Mouse (Mus musculus) midbrain, embryonic 14.5 days (tissue): ENCODE measurements at regions not wholly inside any gene's neighbourhood (a gene's known extent, or its start where the extent isn't known, plus 50 kb on each side); places are given as distances from the start of the nearest gene placed in this dataset.

Experiments used
- ATAC-seq: fragments of 200-750 bp; cut with Nextera tagmentation; 2 replicates; pipeline ENCODE4 v1.8.0; 2017; ENCODE audit warnings: moderate number of reproducible peaks, moderate library complexity; ENCODE audit not compliant: low FRiP score, low TSS enrichment
- DNase-seq: peaks from one replicate; pipeline ENCODE4 v3.0.0-alpha.2; 2015
- H3K27ac ChIP-seq: fragments of 300-500 bp; sonication (generic); replicated peaks from 2 replicates; pipeline ENCODE4 v1.5.1; 2014; ENCODE audit warnings: mild to moderate bottlenecking, low read depth, low read length, moderate library complexity
- H3K27me3 ChIP-seq: fragments of 300-500 bp; sonication (generic); 2 replicates; pipeline ENCODE4 v1.6.1; 2014; ENCODE audit warnings: low read length, control low read depth, mixed read lengths; ENCODE audit not compliant: control insufficient read depth, insufficient read depth
- H3K36me3 ChIP-seq: fragments of 300-500 bp; sonication (generic); 2 replicates; pipeline ENCODE4 v1.6.1; 2014; ENCODE audit warnings: low read length, control low read depth; ENCODE audit not compliant: control insufficient read depth, insufficient read depth
- H3K4me1 ChIP-seq: fragments of 300-500 bp; sonication (generic); 2 replicates; pipeline ENCODE4 v1.6.1; 2014; ENCODE audit warnings: mild to moderate bottlenecking, antibody characterized with exemption, low read length, control low read depth; ENCODE audit not compliant: control insufficient read depth, insufficient read depth
- H3K4me2 ChIP-seq: fragments of 300-500 bp; sonication (generic); 2 replicates; pipeline ENCODE4 v1.6.1; 2014; ENCODE audit warnings: mild to moderate bottlenecking, low read length, moderate library complexity
- H3K4me3 ChIP-seq: fragments of 300-500 bp; sonication (generic); replicated peaks from 2 replicates; pipeline ENCODE4 v1.5.1; 2014; ENCODE audit warnings: low read depth, low read length
- H3K9ac ChIP-seq: fragments of 300-500 bp; sonication (generic); replicated peaks from 2 replicates; pipeline ENCODE4 v1.6.1; 2014; ENCODE audit warnings: mild to moderate bottlenecking, low read length, moderate library complexity
- H3K9me3 ChIP-seq: fragments of 300-500 bp; sonication (generic); 2 replicates; pipeline ENCODE4 v1.6.1; 2016; ENCODE audit warnings: low read length, control low read depth, mixed read lengths; ENCODE audit not compliant: control insufficient read depth
- WGBS: fragments of 180-500 bp; shearing (Covaris S2); extraction: QIAGEN DNeasy Blood & Tissue Kit; methylation state at CpG from one replicate; pipeline ENCODE4 v1.1.7; 2014; 5-methylcytosine and 5-hydroxymethylcytosine counted together

- Histone ChIP-seq H3K4me2 (peak overlapping the region; percentile 61), H3K4me1 (peaks cover 23% of the 10 kb centered on the region; the same call in 1 of the 2 replicates), H3K9me3 (no peaks in the 10 kb centered on the region), H3K36me3 (no peaks in the 10 kb centered on the region), H3K27me3 (peaks cover 33% of the 10 kb centered on the region), H3K27ac (peak overlapping the region; percentile 84), H3K4me3 (peak overlapping the region; percentile 25), H3K9ac (peak overlapping the region; percentile 56)
- DNase-seq = peak; percentile 69
- ATAC-seq = peak; percentile 56
- WGBS = under 1% methylated on average over 58 of the region's 58 CpGs
Measured at GRCm38 (mm10) chr7:79543231-79544071, 74.0 kb downstream of the Rhcg start.

- Histone ChIP-seq H3K9ac (0 out of 2 replicates have a peak overlapping the region, but pooled peaks have one; percentile 56), H3K27me3 (peaks cover 39% of the 10 kb centered on the region)
- DNase-seq = no peak
Measured at GRCm38 (mm10) chr7:79542379-79543015, 75.0 kb downstream of the Rhcg start.

GRCm38 (mm10) chr7:79540246-79540645 is 74.1 kb upstream of the Polg start:
- H3K27ac ChIP-seq = no peak overlapping the region
- no peak overlapping the region for H3K4me2 ChIP-seq
- no peak overlapping the region for H3K9ac ChIP-seq
- ATAC-seq (no peak), DNase-seq (no peak)
- peaks cover 18% of the 10 kb centered on the region for H3K4me1 ChIP-seq
- no peaks in the 10 kb centered on the region for H3K36me3 ChIP-seq
- no peaks in the 10 kb centered on the region for H3K9me3 ChIP-seq
- H3K27me3 ChIP-seq = peaks cover 31% of the 10 kb centered on the region
- no peak overlapping the region for H3K4me3 ChIP-seq
- WGBS = 39% methylated on average over 2 of the region's 2 CpGs

More at GRCm38 (mm10) chr7:79542379-79543015, 75.0 kb downstream of the Rhcg start:
- no peak for ATAC-seq
- peak overlapping the region; percentile 61 for H3K4me2 ChIP-seq
- no peak overlapping the region for H3K4me3 ChIP-seq
- H3K4me1 ChIP-seq = peaks cover 26% of the 10 kb centered on the region; the same call in 1 of the 2 replicates
- H3K36me3 ChIP-seq = no peaks in the 10 kb centered on the region
- H3K9me3 ChIP-seq = no peaks in the 10 kb centered on the region
- WGBS = 9% methylated on average over 23 of the region's 23 CpGs
- H3K27ac ChIP-seq = peak overlapping the region; percentile 84

GRCm38 (mm10) chr7:79539426-79539825 is 73.3 kb upstream of the Polg start:
- no peak for DNase-seq
- no peak for ATAC-seq
- no peak overlapping the region for H3K27ac ChIP-seq
- H3K36me3 ChIP-seq = no peaks in the 10 kb centered on the region
- H3K27me3 ChIP-seq = peaks cover 28% of the 10 kb centered on the region
- H3K4me2 ChIP-seq = no peak overlapping the region
- no peak overlapping the region for H3K9ac ChIP-seq
- H3K4me1 ChIP-seq = peaks cover 20% of the 10 kb centered on the region
- WGBS = 20% methylated on average over 3 of the region's 3 CpGs
- no peaks in the 10 kb centered on the region for H3K9me3 ChIP-seq
- H3K4me3 ChIP-seq = no peak overlapping the region

- peak overlapping the region; percentile 70 for H3K9ac ChIP-seq
- peaks cover 33% of the 10 kb centered on the region for H3K4me1 ChIP-seq
- under 1% methylated on average over 27 of the region's 27 CpGs for WGBS
Measured at GRCm38 (mm10) chr7:79536157-79536641, 70.0 kb upstream of the Polg start.

GRCm38 (mm10) chr7:79535251-79536111 is 69.3 kb upstream of the Polg start:
- peak overlapping the region; percentile 46 for H3K4me3 ChIP-seq
- ATAC-seq = peak; percentile 70
- under 1% methylated on average over 66 of the region's 66 CpGs for WGBS
- H3K27me3 ChIP-seq = peaks cover 23% of the 10 kb centered on the region
- peak; percentile 85 for DNase-seq
- H3K4me1 ChIP-seq = peaks cover 33% of the 10 kb centered on the region
- peak overlapping the region; percentile 70 for H3K9ac ChIP-seq
- peak overlapping the region; percentile 91 for H3K27ac ChIP-seq
- peaks cover 13% of the 10 kb centered on the region; the same call in 1 of the 2 replicates for H3K36me3 ChIP-seq
- H3K9me3 ChIP-seq = no peaks in the 10 kb centered on the region
- peak overlapping the region; percentile 90 for H3K4me2 ChIP-seq

More at GRCm38 (mm10) chr7:79536157-79536641, 70.0 kb upstream of the Polg start:
- Histone ChIP-seq H3K9me3 (no peaks in the 10 kb centered on the region), H3K4me3 (peak overlapping the region; percentile 46), H3K27ac (peak overlapping the region; percentile 91), H3K36me3 (peaks cover 9% of the 10 kb centered on the region; the same call in 1 of the 2 replicates), H3K27me3 (peaks cover 23% of the 10 kb centered on the region), H3K4me2 (peak overlapping the region; percentile 90)
- ATAC-seq = peak; percentile 70
- peak; percentile 86 for DNase-seq

- ATAC-seq (peak; percentile 26), DNase-seq (peak; percentile 61)
- peak overlapping the region; percentile 90 for H3K4me2 ChIP-seq
- peak overlapping the region; percentile 70; the same call in 1 of the 2 replicates for H3K9ac ChIP-seq
- H3K36me3 ChIP-seq = peaks cover 15% of the 10 kb centered on the region; the same call in 1 of the 2 replicates
- no peaks in the 10 kb centered on the region for H3K9me3 ChIP-seq
- WGBS = 3% methylated on average over 7 of the region's 7 CpGs
- peaks cover 33% of the 10 kb centered on the region for H3K4me1 ChIP-seq
- H3K27ac ChIP-seq = peak overlapping the region; percentile 91
- peaks cover 17% of the 10 kb centered on the region for H3K27me3 ChIP-seq
- peak overlapping the region; percentile 46; the same call in 1 of the 2 replicates for H3K4me3 ChIP-seq
Measured at GRCm38 (mm10) chr7:79534819-79535218, 68.7 kb upstream of the Polg start.

GRCm38 (mm10) chr7:79534381-79534780 is 68.2 kb upstream of the Polg start:
- Histone ChIP-seq H3K4me1 (peaks cover 33% of the 10 kb centered on the region), H3K9ac (no peak overlapping the region)

More at GRCm38 (mm10) chr7:79534381-79534780, 68.2 kb upstream of the Polg start:
- Histone ChIP-seq H3K4me2 (0 out of 2 replicates have a peak overlapping the region, but pooled peaks have one; percentile 90), H3K27me3 (peaks cover 17% of the 10 kb centered on the region), H3K9me3 (no peaks in the 10 kb centered on the region), H3K27ac (peak overlapping the region; percentile 91), H3K4me3 (no peak overlapping the region), H3K36me3 (peaks cover 15% of the 10 kb centered on the region; the same call in 1 of the 2 replicates)
- no peak for ATAC-seq
- WGBS = 12% methylated on average over 5 of the region's 5 CpGs
- no peak for DNase-seq
